Mouse (Mus musculus) MEL (cell line): Measurements from ENCODE around the gene Atpaf1. TPM values are rescaled to one million over a fixed set of nuclear protein-coding genes. Genes with fewer than 3 reads are reported as not detected.
A peak's percentile ranks its signal among the peaks of the same experiment; 100 is the strongest.

Experiments used
- DNase-seq: peaks from one replicate; pipeline ENCODE4 v3.0.0; 2011; ENCODE audit warnings: low read depth, low spot score
- H3K27ac ChIP-seq: 2 replicates; pipeline ENCODE4 v1.5.1; 2012; ENCODE audit warnings: low read depth, mild to moderate bottlenecking, control low read depth, low read length, moderate library complexity; ENCODE audit not compliant: control insufficient read depth
- H3K27me3 ChIP-seq, 2 experiments: fragments of 150-350 bp in 1 of 2; sonication (generic) in 1 of 2; 2 replicates each; pipeline ENCODE4 v1.6.1; 2012; ENCODE audit warnings: low read length in 2 of 2, mild to moderate bottlenecking in 2 of 2, improper control_type of control experiment in 1 of 2, moderate library complexity in 1 of 2; ENCODE audit not compliant: insufficient read depth in 2 of 2, control insufficient read depth in 1 of 2
- H3K36me3 ChIP-seq, 2 experiments: 2 replicates each; pipeline ENCODE4 v1.6.1; 2012 to 2014; ENCODE audit warnings: low read length in 2 of 2, improper control_type of control experiment in 1 of 2, inconsistent platforms in 1 of 2, mild to moderate bottlenecking in 1 of 2; ENCODE audit not compliant: insufficient read depth in 2 of 2, control insufficient read depth in 1 of 2
- H3K4me1 ChIP-seq, 2 experiments: fragments of 150-350 bp in 1 of 2; sonication (generic) in 1 of 2; 2 replicates each; pipeline ENCODE4 v1.6.1; 2012; ENCODE audit warnings: low read length in 2 of 2, improper control_type of control experiment in 1 of 2, mild to moderate bottlenecking in 1 of 2; ENCODE audit not compliant: insufficient read depth in 2 of 2, control insufficient read depth in 1 of 2
- H3K4me3 ChIP-seq, 2 experiments: fragments of 150-350 bp in 1 of 2; sonication (generic) in 1 of 2; 2 replicates each; pipeline ENCODE4 v1.5.1; 2012; ENCODE audit warnings: low read depth in 2 of 2, low read length in 2 of 2, mild to moderate bottlenecking in 2 of 2, moderate library complexity in 2 of 2, control low read depth in 1 of 2, improper control_type of control experiment in 1 of 2; ENCODE audit not compliant: control insufficient read depth in 1 of 2, insufficient read depth in 1 of 2
- H3K79me2 ChIP-seq: 2 replicates; pipeline ENCODE4 v1.6.1; 2012; ENCODE audit warnings: mild to moderate bottlenecking, low read length, moderate library complexity; ENCODE audit not compliant: control insufficient read depth, poor library complexity, insufficient read depth
- H3K9ac ChIP-seq: 2 replicates; pipeline ENCODE4 v1.6.1; 2012; ENCODE audit warnings: low read depth, mild to moderate bottlenecking, control low read depth, low read length, moderate library complexity; ENCODE audit not compliant: control insufficient read depth, poor library complexity, severe bottlenecking
- H3K9me3 ChIP-seq: fragments of 150-350 bp; sonication (generic); replicated peaks from 2 replicates; pipeline ENCODE4 v1.6.1; 2012; ENCODE audit warnings: mild to moderate bottlenecking, low read length, improper control_type of control experiment, moderate library complexity; ENCODE audit not compliant: insufficient read depth
- BHLHE40 ChIP-seq: IDR thresholded peaks from 2 replicates; pipeline ENCODE4 v1.6.1; 2012; ENCODE audit warnings: low read depth, mild to moderate bottlenecking, inconsistent platforms, low read length, improper control_type of control experiment, borderline replicate concordance
- CHD2 ChIP-seq: IDR thresholded peaks from 2 replicates; pipeline ENCODE4 v1.6.1; 2011; ENCODE audit warnings: low read length, improper control_type of control experiment
- ELF1 ChIP-seq: IDR thresholded peaks from 2 replicates; pipeline ENCODE4 v1.6.1; 2014; ENCODE audit warnings: low read depth, mild to moderate bottlenecking, inconsistent platforms, low read length, improper control_type of control experiment, moderate library complexity
- GABPA ChIP-seq: IDR thresholded peaks from 2 replicates; pipeline ENCODE4 v1.6.1; 2012; ENCODE audit warnings: low read depth, mild to moderate bottlenecking, inconsistent platforms, low read length, improper control_type of control experiment, moderate library complexity
- GATA1 ChIP-seq: IDR thresholded peaks from 2 replicates; pipeline ENCODE4 v1.6.1; 2011; ENCODE audit warnings: low read depth, low read length, improper control_type of control experiment
- KAT2A ChIP-seq: conservative IDR thresholded peaks from 2 replicates; pipeline ENCODE4 v1.6.1; 2012; ENCODE audit warnings: low read depth, low read length, improper control_type of control experiment, inconsistent platforms
- MAX ChIP-seq: IDR thresholded peaks from 2 replicates; pipeline ENCODE4 v1.6.1; 2011; ENCODE audit warnings: low read length, improper control_type of control experiment
- MYC ChIP-seq: IDR thresholded peaks from 2 replicates; pipeline ENCODE4 v1.6.1; 2011; ENCODE audit warnings: low read depth, mild to moderate bottlenecking, low read length, improper control_type of control experiment, moderate library complexity
- NELFE ChIP-seq: IDR thresholded peaks from 2 replicates; pipeline ENCODE4 v1.6.1; 2011; ENCODE audit warnings: low read depth, low read length, improper control_type of control experiment
- POLR2A ChIP-seq, 2 experiments: IDR thresholded peaks; 2 replicates each; pipeline ENCODE4 v1.6.1; 2011 to 2012; ENCODE audit warnings: low read length in 2 of 2, mild to moderate bottlenecking in 2 of 2, control low read depth in 1 of 2, improper control_type of control experiment in 1 of 2, low read depth in 1 of 2, moderate library complexity in 1 of 2; ENCODE audit not compliant: control insufficient read depth in 1 of 2, insufficient read depth in 1 of 2, poor library complexity in 1 of 2
- POLR2AphosphoS2 ChIP-seq: IDR thresholded peaks from 2 replicates; pipeline ENCODE4 v1.6.1; 2011; ENCODE audit warnings: low read length, improper control_type of control experiment
- POLR2AphosphoS5 ChIP-seq: IDR thresholded peaks from 2 replicates; pipeline ENCODE4 v1.6.1; 2012; ENCODE audit warnings: low read depth, borderline replicate concordance, mild to moderate bottlenecking, inconsistent platforms, low read length, moderate library complexity, mixed read lengths
- RCOR1 ChIP-seq: IDR thresholded peaks from 2 replicates; pipeline ENCODE4 v1.6.1; 2012; ENCODE audit warnings: low read depth, mild to moderate bottlenecking, inconsistent platforms, low read length, improper control_type of control experiment
- SIN3A ChIP-seq: IDR thresholded peaks from 2 replicates; pipeline ENCODE4 v1.6.1; 2012; ENCODE audit warnings: low read length, improper control_type of control experiment, inconsistent platforms
- TAL1 ChIP-seq: IDR thresholded peaks from 2 replicates; pipeline ENCODE4 v1.6.1; 2012; ENCODE audit warnings: mild to moderate bottlenecking, inconsistent platforms, low read length, moderate library complexity, mixed read lengths
- TBP ChIP-seq: IDR thresholded peaks from 2 replicates; pipeline ENCODE4 v1.8.0; 2011; ENCODE audit warnings: low read depth, low read length, improper control_type of control experiment
- TCF12 ChIP-seq: IDR thresholded peaks from 2 replicates; pipeline ENCODE4 v1.6.1; 2014; ENCODE audit warnings: low read depth, mild to moderate bottlenecking, inconsistent platforms, low read length, improper control_type of control experiment, moderate library complexity
- ZKSCAN1 ChIP-seq: IDR thresholded peaks from 2 replicates; pipeline ENCODE4 v1.6.1; 2012; ENCODE audit warnings: low read depth, mild to moderate bottlenecking, inconsistent platforms, low read length, improper control_type of control experiment, moderate library complexity
- ZNF384 ChIP-seq: IDR thresholded peaks from 2 replicates; pipeline ENCODE4 v1.6.1; 2012; ENCODE audit warnings: low read depth, mild to moderate bottlenecking, inconsistent platforms, low read length, improper control_type of control experiment
- polyA plus RNA-seq, 2 experiments: library from polyadenylated mRNA; stranded (reverse) in 1 of 2; unstranded in 1 of 2; fragments of >175 nt in 1 of 2; fragments of >200 nt in 1 of 2; gene quantifications; 2 replicates each; pipeline versions ENCODE4 v1.2.1 to v1.2.4; 2012; ENCODE audit warnings: low replicate concordance in 2 of 2, low read depth in 1 of 2; ENCODE audit not compliant: insufficient read length in 2 of 2, insufficient read depth in 1 of 2, missing spikeins in 1 of 2
- total RNA-seq: library from RNA; depleted of rRNA; stranded (reverse); fragments of 300-350 nt; gene quantifications from 2 replicates; pipeline ENCODE4 v1.2.3, GENCODE M21; 2012

Gene Atpaf1
- total and polyA plus RNA-seq, 3 experiments, result 23.4 to 24.5 TPM; not detected in 1

DNA sequence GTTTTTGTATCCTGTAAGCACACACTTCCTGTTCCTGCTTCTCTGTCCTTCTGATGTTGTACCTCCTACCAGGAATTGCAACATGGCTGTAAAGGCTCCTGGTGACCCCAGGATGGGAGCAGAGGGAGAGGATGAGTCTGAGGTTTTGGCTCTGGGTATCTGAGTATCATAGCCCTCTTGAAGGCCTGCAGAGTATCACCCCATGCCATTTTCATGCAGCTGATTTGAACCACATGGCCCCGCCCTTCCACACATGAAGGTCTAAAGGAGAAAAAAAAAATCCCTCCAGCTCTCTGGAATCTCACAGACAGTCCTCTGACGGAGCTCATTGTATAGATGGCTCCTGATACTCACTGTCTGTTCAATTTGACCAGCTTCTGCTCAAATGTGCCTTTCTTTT is 65.5 kb downstream of the Atpaf1 start:
- DNase-seq, result no peak
- Histone ChIP-seq H3K9ac (peak overlapping the region; percentile 3; the same call in 1 of the 2 replicates), H3K4me1 (peaks cover 29 to 43% of the 10 kb centered on the region in 2 experiments), H3K9me3 (no peaks in the 10 kb centered on the region), H3K79me2 (no peaks in the 10 kb centered on the region), H3K27ac (peak overlapping the region; percentile 50; the same call in 1 of the 2 replicates), H3K36me3 (peaks cover 6 to 41% of the 10 kb centered on the region in 2 experiments), H3K27me3 (no peaks in the 10 kb centered on the region), H3K4me3 (no peak overlapping the region)
- TF ChIP-seq CHD2 (no peak), RCOR1 (no peak), ELF1 (0 out of 2 replicates have a peak, but pooled peaks have one; percentile 24)

GRCm38 (mm10) chr4:115850631-115851030 is 66.0 kb downstream of the Atpaf1 start:
- H3K4me1 ChIP-seq, result peaks cover 32 to 47% of the 10 kb centered on the region in 2 experiments
- no peaks in the 10 kb centered on the region for H3K27me3 ChIP-seq
- H3K9me3 ChIP-seq, result no peaks in the 10 kb centered on the region
- no peaks in the 10 kb centered on the region for H3K79me2 ChIP-seq
- H3K9ac ChIP-seq, result no peak overlapping the region
- DNase-seq, result no peak
- H3K27ac ChIP-seq, result no peak overlapping the region
- peaks cover 6 to 45% of the 10 kb centered on the region in 2 experiments for H3K36me3 ChIP-seq
- no peak overlapping the region for H3K4me3 ChIP-seq
- TF ChIP-seq ZKSCAN1 (no peak), KAT2A (no peak), POLR2AphosphoS2 (no peak), POLR2AphosphoS5 (no peak), TAL1 (no peak), POLR2A (IDR thresholded peaks at IDR 0.05; ENCODE audit: control insufficient read depth in 1 of 2, insufficient read depth in 1 of 2, low read depth in 1 of 2, low read length in 2 of 2, poor library complexity in 1 of 2) (no peak), ZNF384 (no peak), MYC (no peak), MAX (no peak), GATA1 (no peak), BHLHE40 (no peak), SIN3A (no peak), NELFE (no peak), GABPA (no peak), TCF12 (no peak), TBP (no peak)
- TF ChIP-seq, all 39 proteins: peak for 0
